Mouse (Mus musculus) intestine, embryonic 15.5 days (tissue): ENCODE measurements around the gene Rnf38. TPM values are rescaled to one million over a fixed set of nuclear protein-coding genes. Genes with fewer than 3 reads are reported as not detected.

Source experiments
- ATAC-seq: fragments of 200-750 bp; cut with Nextera tagmentation; 2 replicates; pipeline ENCODE4 v1.8.0; 2017; ENCODE audit warnings: moderate TSS enrichment, moderate library complexity
- H3K27ac ChIP-seq: fragments of 300-500 bp; sonication (generic); 2 replicates; pipeline ENCODE4 v1.5.1; 2015; ENCODE audit warnings: mild to moderate bottlenecking, inconsistent platforms
- H3K27me3 ChIP-seq: fragments of 300-500 bp; sonication (generic); replicated peaks from 2 replicates; pipeline ENCODE4 v1.6.1; 2015; ENCODE audit warnings: inconsistent platforms
- H3K36me3 ChIP-seq: fragments of 300-500 bp; sonication (generic); 2 replicates; pipeline ENCODE4 v1.6.1; 2015; ENCODE audit warnings: inconsistent platforms
- H3K4me1 ChIP-seq: fragments of 300-500 bp; sonication (generic); replicated peaks from 2 replicates; pipeline ENCODE4 v1.6.1; 2015; ENCODE audit warnings: inconsistent platforms
- H3K4me2 ChIP-seq: fragments of 300-500 bp; sonication (generic); replicated peaks from 2 replicates; pipeline ENCODE4 v1.6.1; 2015; ENCODE audit warnings: mild to moderate bottlenecking, inconsistent platforms
- H3K4me3 ChIP-seq: fragments of 300-500 bp; sonication (generic); replicated peaks from 2 replicates; pipeline ENCODE4 v1.5.1; 2015; ENCODE audit warnings: inconsistent platforms
- H3K9ac ChIP-seq: fragments of 300-500 bp; sonication (generic); 2 replicates; pipeline ENCODE4 v1.6.1; 2015; ENCODE audit warnings: inconsistent platforms
- H3K9me3 ChIP-seq: fragments of 300-500 bp; sonication (generic); 2 replicates; pipeline ENCODE4 v1.6.1; 2016; ENCODE audit warnings: inconsistent platforms
- WGBS: fragments of 180-500 bp; shearing (Covaris S2); methylation state at CpG from one replicate; pipeline ENCODE4 v1.1.7; 2015; 5-methylcytosine and 5-hydroxymethylcytosine counted together
- polyA plus RNA-seq: library from polyadenylated mRNA; unstranded; fragments of >200 nt; fragmentation: Nextera tagmentation; extraction: Ambion mirVana; gene quantifications from 2 replicates; pipeline ENCODE4 v1.2.1, GENCODE M21; 2015

The Rnf38 gene
- polyA plus RNA-seq, 1 experiment from 2014 or later: 14.6 TPM

DNA sequence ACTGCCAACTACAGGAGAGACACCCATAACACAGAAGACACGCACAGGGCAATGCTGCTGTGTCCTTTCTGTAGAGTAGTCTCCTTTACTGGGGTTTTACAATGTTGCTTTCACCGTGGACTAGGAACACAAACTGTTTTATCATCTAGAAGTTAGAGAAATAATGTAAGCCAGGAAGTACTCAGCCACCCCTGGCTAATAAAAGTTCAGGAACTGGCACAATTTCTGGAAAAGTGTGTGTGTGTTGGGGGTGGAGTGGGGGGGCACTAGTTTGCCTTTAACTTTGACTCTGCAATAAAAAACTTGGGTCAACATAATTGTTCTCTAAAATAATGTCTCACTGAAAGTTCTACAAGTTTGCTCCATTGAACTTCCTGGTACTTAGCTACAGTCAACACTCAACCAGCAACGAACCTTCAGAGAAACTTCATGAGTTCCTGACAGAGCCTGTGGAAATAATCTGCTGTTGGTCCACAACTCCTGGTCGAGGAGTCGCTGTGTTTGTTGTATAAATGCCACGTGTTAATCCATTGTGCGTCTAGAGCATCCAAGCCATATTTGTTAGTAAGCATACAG is 155.1 kb downstream of the Rnf38 start:
- 0 out of 2 replicates have a peak, but pooled peaks cover 3% of the 10 kb centered on the region for H3K4me1 ChIP-seq
- H3K9me3 ChIP-seq: no peaks in the 10 kb centered on the region
- no peak overlapping the region for H3K4me2 ChIP-seq
- ATAC-seq: peak; percentile 50
- no peaks in the 10 kb centered on the region for H3K36me3 ChIP-seq
- no peak overlapping the region for H3K9ac ChIP-seq
- 71% methylated on average over 7 of the region's 7 CpGs for WGBS
- H3K27ac ChIP-seq: peak overlapping the region; percentile 62
- H3K4me3 ChIP-seq: no peak overlapping the region
- H3K27me3 ChIP-seq: no peaks in the 10 kb centered on the region

Other genes starting within 250 kb of the Rnf38 start
- 260 and 272 TPM in 2 replicates for gene Clta, start 229.3 kb downstream of the Rnf38 start, polyA plus RNA-seq
- 42.0 and 47.0 TPM in 2 replicates for gene Gne, start 149.6 kb downstream of the Rnf38 start, polyA plus RNA-seq
- 37.0 and 42.9 TPM in 2 replicates for gene Melk, start 67.1 kb upstream of the Rnf38 start, polyA plus RNA-seq